Mouse (Mus musculus): ENCODE measurements around the gene Slc27a1.

- TF ChIP-seq CTCF (IDR thresholded peaks at IDR 0.05; ENCODE audit: low read depth) (no peak), EP300 (optimal IDR thresholded peaks at IDR 0.05) (no peak)
Observed at GRCm38 (mm10) chr8:71547590-71547989, 21.1 kb upstream of the Slc27a1 start.
